ENCODE assay signal across 1 mouse cellular context in the genomic region with DNA sequence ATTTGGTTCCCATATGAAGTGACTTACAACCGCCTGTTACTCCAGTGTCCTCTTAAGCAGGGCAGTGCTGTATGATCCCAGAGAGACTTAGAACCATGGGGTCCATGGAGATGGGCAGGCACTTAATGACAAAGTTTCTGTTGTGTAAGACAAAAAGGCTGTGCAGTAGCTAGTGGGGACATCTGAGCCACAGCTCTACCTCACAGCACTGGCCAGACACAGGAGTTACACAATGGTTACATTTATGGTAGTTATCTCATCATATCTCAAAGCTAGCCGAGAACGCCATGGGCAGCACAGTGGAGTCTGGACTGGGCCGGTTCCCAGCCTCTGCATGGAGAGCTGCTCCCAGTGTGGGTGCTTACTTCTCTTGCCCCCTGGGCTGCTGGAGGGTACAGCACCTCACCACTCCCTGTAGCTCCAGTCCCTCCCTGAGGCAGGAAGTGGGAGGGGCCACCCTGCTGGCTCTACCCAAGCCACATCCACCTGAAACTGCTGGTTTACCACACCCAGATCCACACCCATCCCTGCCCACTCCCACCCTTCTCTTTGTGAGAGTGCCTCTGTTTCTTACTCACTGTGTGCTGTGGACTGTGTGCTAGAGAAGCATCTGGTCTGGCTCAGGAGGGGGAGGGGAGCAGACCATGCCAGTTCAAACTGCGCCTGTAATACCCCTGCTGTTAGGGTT.
A peak's percentile ranks its signal among the peaks of the same experiment; 100 is the strongest.
TF ChIP-seq lines count a peak whose summit lies in the region.

No protein-coding gene starts in this region.

TF ChIP-seq in CH12.LX, 34 proteins besides CTCF, POLR2A, EP300 and RAD21 (continued from another document):
- TF ChIP-seq GABPA (IDR thresholded peaks at IDR 0.05; ENCODE audit: insufficient replicate concordance, low read depth, low read length) (no peak), MEF2A (IDR thresholded peaks at IDR 0.05; ENCODE audit: borderline replicate concordance, low read depth, low read length) (no peak), ELF1 (IDR thresholded peaks at IDR 0.05; ENCODE audit: low read depth, low read length) (peak; percentile 58; the same call in 1 of the 2 replicates), MXI1 (IDR thresholded peaks at IDR 0.05; ENCODE audit: low read depth, low read length) (0 out of 2 replicates have a peak, but pooled peaks have one; percentile 6), IRF4 (IDR thresholded peaks at IDR 0.05; ENCODE audit: low read depth, low read length) (peak; percentile 59), POLR2AphosphoS2 (IDR thresholded peaks at IDR 0.05; ENCODE audit: low read depth, low read length) (no peak), MYC (IDR thresholded peaks at IDR 0.05; ENCODE audit: low read depth, low read length) (no peak), JUND (conservative IDR thresholded peaks at IDR 0.05; ENCODE audit: low read depth, low read length) (no peak), NRF1 (IDR thresholded peaks at IDR 0.05; ENCODE audit: low read depth, low read length) (no peak), ZKSCAN1 (IDR thresholded peaks at IDR 0.05; ENCODE audit: borderline replicate concordance, low read depth, low read length) (no peak), ZNF384 (IDR thresholded peaks at IDR 0.05; ENCODE audit: low read depth, low read length) (no peak), TBP (conservative IDR thresholded peaks at IDR 0.05; ENCODE audit: low read depth, low read length) (no peak), MAFK (IDR thresholded peaks at IDR 0.05; ENCODE audit: insufficient replicate concordance, low read length) (no peak), CHD2 (IDR thresholded peaks at IDR 0.05; ENCODE audit: low read length) (peak; percentile 67; the same call in 1 of the 2 replicates), SMC3 (IDR thresholded peaks at IDR 0.05; ENCODE audit: low read depth, low read length) (no peak), KAT2A (IDR thresholded peaks at IDR 0.05; ENCODE audit: insufficient replicate concordance, low read length) (no peak), PAX5 (IDR thresholded peaks at IDR 0.05; ENCODE audit: low read length) (no peak), HCFC1 (IDR thresholded peaks at IDR 0.05; ENCODE audit: low read depth, low read length) (peak; percentile 38; the same call in 1 of the 2 replicates), CHD1 (IDR thresholded peaks at IDR 0.05; ENCODE audit: low read depth, low read length) (no peak), TCF12 (IDR thresholded peaks at IDR 0.05; ENCODE audit: low read depth, low read length) (0 out of 2 replicates have a peak, but pooled peaks have one; percentile 30), MAX (IDR thresholded peaks at IDR 0.05; ENCODE audit: low read length) (peak; percentile 16; the same call in 1 of the 2 replicates), ZMIZ1 (IDR thresholded peaks at IDR 0.05; ENCODE audit: low read depth, low read length) (no peak)
